Mouse (Mus musculus) right cerebral cortex, adult 18-20 months (tissue): ENCODE results near the gene Itpka.
"Not testable (repeated sequence)": the region's sequence is repeated elsewhere in the genome, so short reads cannot be mapped to it uniquely, and the experiment has no call there.

Source experiments
- DNase-seq: peaks from one replicate; pipeline ENCODE4 v3.0.0; 2022; ENCODE audit warnings: mixed read lengths

The Itpka gene

GRCm38 (mm10) chr2:119741581-119742411 is at the start of gene Itpka:
Itpka (plus strand) TSS chr2:119742337.
- DNase-seq: peak; percentile 51

DNA sequence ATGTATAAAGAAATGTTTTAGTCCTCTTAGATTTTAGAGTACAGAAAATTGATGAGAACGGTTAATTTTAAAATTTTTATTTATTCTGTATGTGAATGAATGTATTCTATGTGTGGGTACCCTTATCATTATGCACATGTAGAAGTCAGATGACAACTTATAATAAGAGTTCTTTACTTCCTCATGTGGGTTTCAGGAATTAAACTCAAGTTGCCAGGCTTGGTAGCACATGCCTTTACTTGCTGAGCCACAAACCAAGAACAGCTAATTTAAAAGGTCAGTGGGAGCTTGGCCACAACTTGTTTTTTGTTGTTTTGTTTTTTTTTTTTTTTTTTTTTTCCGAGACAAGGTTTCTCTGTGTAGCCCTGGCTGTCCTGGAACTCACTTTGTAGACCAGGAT is 47.3 kb upstream of the Itpka start:
- DNase-seq: no peak

GRCm38 (mm10) chr2:119696111-119696510 is 46.0 kb upstream of the Itpka start:
- DNase-seq: no peak

DNA sequence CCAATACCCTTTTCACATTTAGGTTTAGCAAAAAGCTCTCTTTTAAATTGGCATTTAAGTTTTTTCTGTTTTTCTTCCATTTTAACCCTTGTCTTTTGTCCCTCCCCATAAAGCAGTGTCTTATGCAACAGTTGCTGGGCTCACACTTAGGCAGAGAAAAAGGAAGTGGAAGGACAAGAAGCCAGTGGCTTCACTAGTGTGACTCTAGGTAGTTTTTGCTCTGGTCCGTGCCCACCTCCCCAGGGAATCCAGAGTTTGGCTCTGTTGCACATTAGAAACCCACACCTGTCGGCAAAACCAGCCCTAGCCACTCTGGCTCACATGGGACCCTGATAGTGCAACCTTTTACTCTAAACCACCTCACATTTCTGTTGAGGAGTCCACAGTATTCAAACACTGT is 43.7 kb upstream of the Itpka start:
- DNase-seq: no peak

- DNase-seq: no peak
These were observed 42.2 kb upstream of the Itpka start for GRCm38 (mm10) chr2:119699962-119700361.

- no peak for DNase-seq
These were observed 39.0 kb upstream of the Itpka start for GRCm38 (mm10) chr2:119703171-119703570.

DNA sequence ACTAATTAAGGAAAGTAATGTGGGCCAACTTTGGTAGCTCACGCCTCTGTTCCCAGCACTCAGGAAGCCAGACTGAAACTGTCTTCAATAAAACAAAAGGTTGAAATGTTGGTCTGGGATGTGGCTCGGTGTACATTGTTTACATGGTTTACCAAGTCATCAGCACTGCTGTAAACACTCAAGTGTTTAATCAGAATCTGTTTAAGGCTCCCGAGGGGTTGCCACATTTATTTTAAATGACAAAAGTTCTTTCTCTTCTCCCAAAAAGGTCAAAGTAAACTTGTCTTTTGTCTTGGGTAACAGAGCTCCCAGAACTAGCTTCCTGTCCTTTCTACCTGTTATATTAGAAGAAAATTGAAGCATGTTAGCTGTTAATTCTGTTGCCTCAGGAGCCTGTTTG is 34.5 kb upstream of the Itpka start:
- no peak for DNase-seq

DNA sequence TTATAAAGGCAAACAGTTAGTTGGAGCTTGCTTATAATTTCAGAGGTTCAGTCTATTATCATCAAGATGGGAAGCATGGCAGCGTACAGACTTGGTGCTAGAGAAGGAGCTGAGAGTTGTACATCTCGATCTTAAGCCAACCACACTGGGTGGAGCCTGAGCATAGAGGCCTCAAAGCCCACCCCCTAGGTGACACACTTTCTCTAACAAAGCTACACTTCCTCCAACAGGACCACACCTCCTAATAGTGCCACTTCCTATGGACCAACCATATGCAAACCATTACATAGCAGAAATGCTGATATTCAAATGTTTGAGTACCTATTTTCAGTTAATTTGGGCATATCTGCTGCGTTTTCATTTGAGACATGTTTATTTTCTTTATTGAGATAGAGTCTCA is 32.1 kb upstream of the Itpka start:
- DNase-seq: no peak

DNA sequence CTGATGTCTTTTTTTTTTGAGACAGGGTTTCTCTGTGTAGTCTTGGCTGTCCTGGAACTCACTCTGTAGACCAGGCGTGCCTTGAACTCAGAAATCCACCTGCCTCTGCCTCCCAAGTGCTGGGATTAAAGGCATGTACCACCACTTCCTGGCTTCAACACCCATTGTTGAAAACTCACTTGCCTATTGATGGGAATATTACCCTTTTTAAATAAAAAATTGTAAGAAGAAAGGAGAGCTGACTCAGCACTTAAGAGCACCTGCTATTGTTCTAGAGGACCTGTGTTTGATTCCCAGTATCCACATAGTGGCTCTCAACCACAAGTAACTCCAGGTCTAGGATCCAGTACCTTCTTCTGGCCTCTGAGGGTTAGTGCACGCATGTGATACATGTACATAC is 26.3 kb upstream of the Itpka start:
- DNase-seq: not testable (repeated sequence)

GRCm38 (mm10) chr2:119721070-119721469 is 21.1 kb upstream of the Itpka start:
- DNase-seq: no peak

GRCm38 (mm10) chr2:119727762-119728416 is 14.2 kb upstream of the Itpka start:
- DNase-seq: no peak

- DNase-seq: no peak
These were observed 11.4 kb upstream of the Itpka start for GRCm38 (mm10) chr2:119730735-119731134.

DNA sequence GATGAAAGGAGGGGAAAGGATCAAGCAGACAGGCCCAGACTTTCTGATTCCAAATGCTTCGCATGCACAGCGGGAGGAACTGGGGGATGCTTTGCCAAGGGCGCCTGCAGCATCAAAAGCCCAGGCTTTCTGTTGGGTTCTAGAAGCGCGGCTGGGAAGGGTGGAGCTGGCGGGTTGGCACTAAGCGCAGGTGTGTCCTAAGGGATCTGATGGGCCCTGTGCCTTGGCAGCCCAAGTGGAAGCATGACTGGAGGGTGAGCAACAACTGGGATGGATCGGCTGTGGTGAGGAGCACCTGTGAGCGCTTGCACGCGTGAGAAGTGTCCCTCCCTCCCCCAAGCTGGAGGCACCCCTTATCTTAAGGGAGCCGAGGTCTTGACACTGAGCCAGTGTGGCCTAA is 5.0 kb upstream of the Itpka start:
- DNase-seq: no peak

DNA sequence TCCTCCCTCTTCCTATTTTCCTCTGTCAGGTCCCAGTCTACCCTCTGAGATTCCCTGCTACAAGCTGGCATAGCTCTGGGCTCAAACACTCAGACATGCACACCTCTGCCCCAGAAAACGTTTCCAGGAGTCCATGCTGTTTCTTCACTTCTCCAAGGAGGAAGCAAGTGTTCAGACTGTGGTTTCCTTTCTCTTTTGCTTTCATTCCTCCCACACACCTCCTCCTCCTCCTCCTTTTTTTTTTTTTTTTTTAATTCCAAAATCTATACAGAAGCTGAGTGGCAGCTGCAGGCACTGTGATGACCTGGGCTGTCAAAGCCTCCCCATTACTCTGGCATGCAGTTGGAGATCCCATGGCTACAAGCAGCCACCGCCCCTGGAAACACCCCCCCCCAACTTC is 1.6 kb upstream of the Itpka start:
- DNase-seq: no peak

DNA sequence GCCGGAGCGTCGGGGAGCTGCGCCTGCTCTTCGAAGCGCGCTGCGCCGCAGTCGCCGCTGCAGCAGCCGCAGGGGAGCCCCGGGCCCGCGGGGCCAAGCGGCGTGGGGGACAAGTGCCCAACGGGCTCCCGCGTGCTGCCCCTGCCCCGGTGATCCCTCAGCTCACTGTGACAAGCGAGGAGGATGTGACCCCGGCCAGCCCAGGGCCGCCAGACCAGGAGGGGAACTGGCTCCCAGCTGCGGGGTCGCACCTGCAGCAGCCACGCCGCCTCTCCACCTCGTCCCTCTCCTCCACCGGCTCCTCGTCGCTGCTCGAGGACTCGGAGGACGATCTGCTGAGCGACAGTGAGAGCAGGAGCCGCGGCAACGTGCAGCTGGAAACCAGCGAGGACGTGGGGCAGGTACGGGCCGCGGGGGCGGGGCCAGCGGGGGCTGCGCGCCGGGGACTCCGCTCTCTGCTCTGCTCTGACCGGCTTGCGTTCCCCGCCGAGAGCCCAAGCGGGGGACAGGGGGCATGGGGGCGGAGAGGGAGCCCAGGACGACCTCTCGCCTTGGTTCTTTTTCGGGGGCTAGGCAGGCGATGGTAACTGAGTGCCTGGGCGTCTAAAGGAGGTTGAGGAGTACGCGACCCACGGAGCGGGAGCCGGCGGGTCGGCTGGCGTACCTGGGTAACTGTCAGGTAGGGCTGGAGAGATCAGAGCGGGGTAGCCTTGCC is 481 bp downstream of the Itpka start:
- peak; percentile 60 for DNase-seq

GRCm38 (mm10) chr2:119743176-119743807 is 1.2 kb downstream of the Itpka start:
- DNase-seq: peak; percentile 81

DNA sequence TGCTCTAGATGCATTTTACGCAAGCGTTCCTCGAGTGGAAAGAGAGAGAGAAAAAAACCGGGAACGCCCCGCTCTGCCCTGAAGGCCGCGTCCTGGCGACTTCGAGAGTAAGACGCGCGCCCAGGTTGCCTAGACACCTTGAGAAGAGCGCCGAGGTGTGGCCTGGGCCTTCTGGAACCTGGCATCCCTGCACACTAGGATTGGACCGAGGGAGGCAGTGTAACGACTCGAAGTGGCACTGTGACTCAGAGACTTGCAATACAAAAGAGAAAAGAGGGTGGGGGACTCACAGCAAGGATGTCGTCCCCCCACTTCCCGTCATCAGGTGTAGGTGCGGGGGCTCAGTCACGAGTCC is 1.6 kb downstream of the Itpka start:
- DNase-seq: no peak

- no peak for DNase-seq
These were observed 2.3 kb downstream of the Itpka start for GRCm38 (mm10) chr2:119744163-119745111.

DNA sequence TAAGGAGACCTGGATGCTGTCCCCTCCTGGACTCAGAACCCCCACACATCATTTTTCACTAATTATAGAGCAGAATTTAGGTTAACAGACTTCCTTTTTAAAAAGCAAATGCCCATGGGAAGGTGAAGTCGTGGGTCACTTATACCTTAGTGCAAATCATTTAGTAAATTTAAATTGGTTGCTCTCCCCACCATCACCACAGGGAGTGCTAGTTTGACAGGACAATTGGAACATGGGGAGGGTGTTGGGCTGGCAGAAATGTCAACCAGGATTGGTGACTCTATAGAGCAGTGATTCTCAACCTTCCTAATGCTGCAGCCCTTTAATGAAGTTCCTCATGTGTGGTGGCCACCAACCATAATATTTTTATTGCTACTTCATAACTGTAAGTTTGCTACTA is 3.1 kb downstream of the Itpka start:
- DNase-seq: peak; percentile 33

DNA sequence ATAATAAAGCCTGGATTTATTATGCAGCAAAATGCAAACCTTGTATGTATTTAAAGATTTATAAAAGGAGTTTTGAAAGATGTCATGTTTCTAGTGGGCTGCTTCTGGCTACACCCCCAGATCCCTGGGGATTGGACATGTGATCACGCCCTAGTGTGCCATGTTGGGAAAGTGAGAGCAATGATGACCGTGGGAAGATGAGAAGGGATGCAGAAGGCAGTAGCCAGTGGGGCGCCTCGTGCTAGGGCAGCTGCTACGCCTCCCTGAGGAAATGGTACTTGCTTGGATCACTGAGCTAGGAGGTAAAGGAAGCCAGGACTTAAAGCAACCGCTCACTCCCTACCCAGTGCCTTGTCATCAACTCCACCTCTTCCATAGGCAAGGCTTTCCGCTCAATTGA is 5.4 kb downstream of the Itpka start:
- peak; percentile 88 for DNase-seq

DNA sequence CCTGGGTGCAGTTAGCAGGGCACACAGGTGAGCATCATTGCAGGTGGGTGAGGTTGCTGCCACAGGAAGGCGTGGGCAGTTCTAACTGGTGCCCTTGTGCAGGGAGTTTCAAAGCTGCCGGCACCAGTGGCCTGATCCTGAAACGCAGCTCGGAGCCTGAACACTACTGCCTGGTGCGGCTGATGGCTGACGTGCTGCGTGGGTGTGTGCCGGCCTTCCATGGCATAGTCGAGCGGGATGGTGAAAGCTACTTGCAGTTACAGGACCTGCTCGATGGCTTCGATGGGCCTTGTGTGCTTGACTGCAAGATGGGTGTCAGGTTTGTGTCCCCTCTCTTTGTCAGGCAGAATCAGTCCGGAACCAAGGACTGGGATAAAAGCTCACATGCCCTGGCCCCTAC is 7.1 kb downstream of the Itpka start:
- DNase-seq: peak; percentile 52

GRCm38 (mm10) chr2:119757601-119758100 is 15.5 kb downstream of the Itpka start:
- no peak for DNase-seq
